Mouse (Mus musculus) embryonic fibroblast, embryonic 13.5 days (primary cell): ENCODE measurements around the gene Actr1a. TPM values are rescaled to one million over a fixed set of nuclear protein-coding genes. Genes with fewer than 3 reads are reported as not detected.

Experiments used
- H3K27ac ChIP-seq: 2 replicates; pipeline ENCODE4 v1.5.1; 2012; ENCODE audit warnings: low read length, control low read depth, inconsistent platforms; ENCODE audit not compliant: insufficient read depth
- H3K4me1 ChIP-seq: 2 replicates; pipeline ENCODE4 v1.6.1; 2011; ENCODE audit warnings: low read length; ENCODE audit not compliant: control insufficient read depth, insufficient read depth
- H3K4me3 ChIP-seq: 2 replicates; pipeline ENCODE4 v1.5.1; 2011; ENCODE audit warnings: mild to moderate bottlenecking, control low read depth, low read length; ENCODE audit not compliant: insufficient read depth
- CTCF ChIP-seq: IDR thresholded peaks from 2 replicates; pipeline ENCODE4 v1.5.1; 2011; ENCODE audit warnings: mild to moderate bottlenecking, control low read depth, low read length, moderate library complexity, borderline replicate concordance; ENCODE audit not compliant: insufficient read depth
- POLR2A ChIP-seq: IDR thresholded peaks from 2 replicates; pipeline ENCODE4 v1.6.1; 2011; ENCODE audit warnings: low read depth, mild to moderate bottlenecking, control low read depth, low read length, moderate library complexity
- polyA plus RNA-seq: library from polyadenylated mRNA; stranded (reverse); fragments of >200 nt; gene quantifications from 2 replicates; pipeline ENCODE4 v1.2.4, GENCODE M21; 2011; ENCODE audit warnings: low read depth; ENCODE audit not compliant: missing spikeins, insufficient read length

The Actr1a gene
- 117 and 130 TPM in 2 replicates for polyA plus RNA-seq

- H3K27ac ChIP-seq: peak within 1 kb of the TSS; percentile 32
Measured at GRCm38 (mm10) chr19:46395109-46396009, at the start of gene Actr1a. Actr1a (minus strand) TSS chr19:46395748.

GRCm38 (mm10) chr19:46444209-46444608 lies 48.7 kb upstream of the Actr1a start:
- H3K4me1 ChIP-seq: peaks cover 8% of the 10 kb centered on the region

More at GRCm38 (mm10) chr19:46395109-46396009, at the start of gene Actr1a:
- Histone ChIP-seq H3K4me3 (peak within 1 kb of the TSS; percentile 75), H3K4me1 (peaks cover 10% of the 10 kb centered on the region; the same call in 1 of the 2 replicates)
- TF ChIP-seq CTCF (no peak), POLR2A (peak; percentile 97)

GRCm38 (mm10) chr19:46443509-46443908 lies 48.0 kb upstream of the Actr1a start:
- no peak overlapping the region for H3K27ac ChIP-seq
- H3K4me3 ChIP-seq: no peak overlapping the region
- TF ChIP-seq CTCF: no peak
- TF ChIP-seq POLR2A: no peak
- H3K4me1 ChIP-seq: peaks cover 7% of the 10 kb centered on the region

More at GRCm38 (mm10) chr19:46444209-46444608, 48.7 kb upstream of the Actr1a start:
- peak; percentile 54; the same call in 1 of the 2 replicates for TF ChIP-seq CTCF
- no peak for TF ChIP-seq POLR2A
- H3K27ac ChIP-seq: no peak overlapping the region
- H3K4me3 ChIP-seq: no peak overlapping the region

GRCm38 (mm10) chr19:46435492-46435891 lies 39.9 kb upstream of the Actr1a start:
- H3K27ac ChIP-seq: no peak overlapping the region
- H3K4me3 ChIP-seq: no peak overlapping the region
- TF ChIP-seq CTCF: peak; percentile 38; the same call in 1 of the 2 replicates
- TF ChIP-seq POLR2A: no peak
- H3K4me1 ChIP-seq: no peaks in the 10 kb centered on the region; the same call in 1 of the 2 replicates

- Histone ChIP-seq H3K4me3 (no peak overlapping the region), H3K4me1 (no peaks in the 10 kb centered on the region; the same call in 1 of the 2 replicates), H3K27ac (no peak overlapping the region)
- no peak for TF ChIP-seq POLR2A
- TF ChIP-seq CTCF: no peak
Measured at GRCm38 (mm10) chr19:46434591-46434990, 39.0 kb upstream of the Actr1a start.

GRCm38 (mm10) chr19:46434148-46434547 lies 38.6 kb upstream of the Actr1a start:
- Histone ChIP-seq H3K27ac (no peak overlapping the region), H3K4me1 (no peaks in the 10 kb centered on the region; the same call in 1 of the 2 replicates), H3K4me3 (no peak overlapping the region)
- no peak for TF ChIP-seq POLR2A
- TF ChIP-seq CTCF: no peak

- Histone ChIP-seq H3K4me3 (no peak overlapping the region), H3K27ac (no peak overlapping the region), H3K4me1 (no peaks in the 10 kb centered on the region; the same call in 1 of the 2 replicates)
- TF ChIP-seq POLR2A (no peak), CTCF (no peak)
Measured at GRCm38 (mm10) chr19:46433712-46434111, 38.2 kb upstream of the Actr1a start.

GRCm38 (mm10) chr19:46429250-46429649 lies 33.7 kb upstream of the Actr1a start:
- TF ChIP-seq POLR2A: no peak

GRCm38 (mm10) chr19:46426488-46426887 lies 30.9 kb upstream of the Actr1a start:
- H3K27ac ChIP-seq: no peak overlapping the region
- peaks cover 15% of the 10 kb centered on the region for H3K4me1 ChIP-seq
- no peak for TF ChIP-seq CTCF
- TF ChIP-seq POLR2A: no peak
- H3K4me3 ChIP-seq: no peak overlapping the region

More at GRCm38 (mm10) chr19:46429250-46429649, 33.7 kb upstream of the Actr1a start:
- Histone ChIP-seq H3K4me3 (no peak overlapping the region), H3K27ac (no peak overlapping the region), H3K4me1 (no peaks in the 10 kb centered on the region)

GRCm38 (mm10) chr19:46425266-46425665 lies 29.7 kb upstream of the Actr1a start:
- Histone ChIP-seq H3K4me3 (no peak overlapping the region), H3K4me1 (peaks cover 15% of the 10 kb centered on the region), H3K27ac (no peak overlapping the region)
- TF ChIP-seq CTCF (no peak), POLR2A (no peak)
